Mouse (Mus musculus): Measurements from ENCODE around the gene Spp1. TPM values are rescaled to one million over a fixed set of nuclear protein-coding genes. Genes with fewer than 3 reads are reported as not detected.
A peak's percentile ranks its signal among the peaks of the same experiment; 100 is the strongest.

Spp1 gene
- polyA plus RNA-seq, 1 experiment from 2014 or later = 12.1 TPM

- Histone ChIP-seq H3K4me1 (replicated peaks; ENCODE audit: control insufficient read depth, insufficient read depth, low read length) (peaks cover 7% of the 10 kb centered on the region), H3K9me3 (ENCODE audit: control insufficient read depth, low read length) (no peaks in the 10 kb centered on the region), H3K36me3 (ENCODE audit: control insufficient read depth, insufficient read depth) (no peaks in the 10 kb centered on the region), H3K4me3 (replicated peaks; ENCODE audit: low read length) (no peak overlapping the region), H3K4me2 (ENCODE audit: low read length) (no peak overlapping the region), H3K27me3 (replicated peaks; ENCODE audit: control insufficient read depth, insufficient read depth, low read length) (no peaks in the 10 kb centered on the region), H3K27ac (ENCODE audit: low read length) (no peak overlapping the region), H3K9ac (replicated peaks; ENCODE audit: low read depth, low read length) (no peak overlapping the region)
- ATAC-seq = no peak
- 26% methylated on average over 3 of the region's 3 CpGs for whole genome bisulfite sequencing
Measured at GRCm38 (mm10) chr5:104449491-104449890, 14.6 kb downstream of the Spp1 start.

GRCm38 (mm10) chr5:104453075-104453474 lies 18.2 kb downstream of the Spp1 start:
- H3K27me3 ChIP-seq (replicated peaks; ENCODE audit: control insufficient read depth, insufficient read depth, low read length) = no peaks in the 10 kb centered on the region
- 0 out of 2 replicates have a peak, but pooled peaks have one; percentile 16 for ATAC-seq

GRCm38 (mm10) chr5:104454564-104454963 lies 19.6 kb downstream of the Spp1 start:
- Histone ChIP-seq H3K4me3 (replicated peaks; ENCODE audit: low read length) (no peak overlapping the region), H3K4me2 (ENCODE audit: low read length) (no peak overlapping the region), H3K27ac (ENCODE audit: low read length) (no peak overlapping the region), H3K9me3 (ENCODE audit: control insufficient read depth, low read length) (peaks cover 2% of the 10 kb centered on the region; the same call in 1 of the 2 replicates), H3K9ac (replicated peaks; ENCODE audit: low read depth, low read length) (no peak overlapping the region), H3K4me1 (replicated peaks; ENCODE audit: control insufficient read depth, insufficient read depth, low read length) (peaks cover 13% of the 10 kb centered on the region), H3K27me3 (replicated peaks; ENCODE audit: control insufficient read depth, insufficient read depth, low read length) (no peaks in the 10 kb centered on the region), H3K36me3 (ENCODE audit: control insufficient read depth, insufficient read depth) (peaks cover 5% of the 10 kb centered on the region)
- WGBS = 94% methylated on average over 6 of the region's 6 CpGs
- ATAC-seq = no peak

More at GRCm38 (mm10) chr5:104453075-104453474, 18.2 kb downstream of the Spp1 start:
- Histone ChIP-seq H3K9me3 (ENCODE audit: control insufficient read depth, low read length) (peaks cover 2% of the 10 kb centered on the region; the same call in 1 of the 2 replicates), H3K9ac (replicated peaks; ENCODE audit: low read depth, low read length) (no peak overlapping the region), H3K36me3 (ENCODE audit: control insufficient read depth, insufficient read depth) (peaks cover 5% of the 10 kb centered on the region), H3K27ac (ENCODE audit: low read length) (no peak overlapping the region), H3K4me3 (replicated peaks; ENCODE audit: low read length) (no peak overlapping the region), H3K4me2 (ENCODE audit: low read length) (no peak overlapping the region), H3K4me1 (replicated peaks; ENCODE audit: control insufficient read depth, insufficient read depth, low read length) (peaks cover 5% of the 10 kb centered on the region)
- WGBS = 58% methylated on average over 1 of the region's 1 CpGs

DNA sequence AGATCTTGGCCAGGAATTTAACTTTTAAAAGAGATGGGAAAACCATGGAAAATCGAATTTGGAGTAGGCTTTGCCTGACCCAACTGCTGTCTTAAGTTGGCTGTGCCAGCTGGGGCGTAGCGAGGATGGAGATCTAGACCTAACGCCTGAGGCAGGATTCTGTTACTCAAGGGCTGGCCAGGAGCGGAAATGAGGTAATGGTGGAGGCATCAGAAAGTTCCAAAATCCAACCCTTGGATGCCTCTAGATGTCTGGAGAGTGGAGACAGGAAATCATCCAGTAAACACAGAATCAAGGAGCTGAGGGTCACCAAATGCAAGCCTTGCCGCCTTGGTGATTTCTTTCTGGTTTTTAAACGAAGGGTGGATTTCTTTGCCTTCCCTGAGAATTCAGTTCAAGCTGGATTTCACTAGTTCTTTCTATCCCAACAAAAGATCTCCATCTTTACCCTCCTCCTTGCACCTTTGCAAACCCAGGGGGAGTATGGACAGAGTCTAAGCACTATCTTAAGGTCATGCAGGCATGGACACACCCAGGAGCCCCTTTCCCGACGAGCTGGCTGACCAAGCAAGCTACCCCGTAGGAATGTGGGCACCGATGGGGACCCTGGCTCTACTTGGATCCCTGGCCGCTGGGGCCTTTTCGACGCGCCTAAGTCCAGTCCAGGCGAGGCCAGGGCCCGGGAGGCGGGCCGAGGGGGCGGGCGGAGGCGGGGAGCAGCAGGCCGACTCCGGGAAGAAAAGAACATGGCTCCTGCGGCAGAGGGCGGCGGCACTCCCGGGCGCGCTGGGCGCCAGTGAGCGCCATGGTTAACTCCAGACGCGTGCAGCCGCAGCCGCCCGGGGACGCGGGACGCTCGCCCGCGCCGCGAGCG lies 24.2 kb downstream of the Spp1 start, which contains the start of gene Pkd2:
Gene Pkd2 (plus strand): TSS at position 619 of the 874 bp plus-strand sequence.
- 11% methylated on average over 44 of the region's 46 CpGs for WGBS
- H3K9me3 ChIP-seq (ENCODE audit: control insufficient read depth, low read length) = peaks cover 2% of the 10 kb centered on the region; the same call in 1 of the 2 replicates
- H3K36me3 ChIP-seq (ENCODE audit: control insufficient read depth, insufficient read depth) = peaks cover 5% of the 10 kb centered on the region
- H3K4me1 ChIP-seq (replicated peaks; ENCODE audit: control insufficient read depth, insufficient read depth, low read length) = peaks cover 15% of the 10 kb centered on the region
- peak within 1 kb of the TSS; percentile 93 for H3K27ac ChIP-seq (ENCODE audit: low read length)
- peak; percentile 83 for ATAC-seq
- peak within 1 kb of the TSS; percentile 85 for H3K4me2 ChIP-seq (ENCODE audit: low read length)
- H3K27me3 ChIP-seq (replicated peaks; ENCODE audit: control insufficient read depth, insufficient read depth, low read length) = no peaks in the 10 kb centered on the region
- H3K4me3 ChIP-seq (replicated peaks; ENCODE audit: low read length) = peak within 1 kb of the TSS; percentile 78
- H3K9ac ChIP-seq (replicated peaks; ENCODE audit: low read depth, low read length) = peak within 1 kb of the TSS; percentile 97

DNA sequence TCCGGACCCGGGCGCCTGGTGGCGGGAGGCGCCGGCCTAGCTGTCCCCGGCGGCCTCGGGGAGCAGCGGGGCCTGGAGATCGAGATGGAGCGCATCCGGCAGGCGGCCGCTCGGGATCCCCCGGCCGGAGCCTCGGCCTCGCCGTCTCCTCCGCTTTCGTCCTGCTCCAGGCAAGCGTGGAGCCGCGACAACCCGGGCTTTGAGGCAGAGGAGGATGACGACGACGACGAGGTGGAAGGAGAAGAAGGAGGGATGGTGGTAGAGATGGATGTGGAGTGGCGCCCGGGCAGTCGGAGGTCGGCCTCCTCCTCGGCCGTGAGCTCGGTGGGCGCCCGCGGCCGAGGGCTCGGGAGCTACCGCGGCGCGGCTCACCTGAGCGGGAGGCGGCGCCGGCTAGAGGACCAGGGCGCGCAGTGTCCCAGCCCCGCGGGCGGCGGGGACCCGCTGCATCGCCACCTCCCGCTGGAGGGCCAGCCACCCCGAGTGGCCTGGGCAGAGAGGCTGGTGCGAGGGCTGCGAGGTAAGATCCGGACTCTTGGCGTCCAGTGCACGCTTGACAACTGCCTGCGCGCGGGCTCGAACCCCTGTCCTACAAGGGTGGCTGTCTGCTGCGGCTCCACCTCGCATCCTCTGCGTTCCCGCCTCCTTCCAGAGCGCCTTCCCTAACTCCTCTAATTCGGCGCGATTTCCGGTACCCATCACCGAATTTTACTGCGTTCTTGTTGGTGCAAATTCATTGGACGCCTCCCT lies 25.0 kb downstream of the Spp1 start:
- peak overlapping the region; percentile 97 for H3K9ac ChIP-seq (replicated peaks; ENCODE audit: low read depth, low read length)
- H3K4me2 ChIP-seq (ENCODE audit: low read length) = peak overlapping the region; percentile 85
- WGBS = under 1% methylated on average over 74 of the region's 82 CpGs
- H3K4me1 ChIP-seq (replicated peaks; ENCODE audit: control insufficient read depth, insufficient read depth, low read length) = peaks cover 15% of the 10 kb centered on the region
- peak overlapping the region; percentile 93 for H3K27ac ChIP-seq (ENCODE audit: low read length)
- H3K4me3 ChIP-seq (replicated peaks; ENCODE audit: low read length) = peak overlapping the region; percentile 78
- H3K36me3 ChIP-seq (ENCODE audit: control insufficient read depth, insufficient read depth) = peaks cover 5% of the 10 kb centered on the region
- peak; percentile 65 for ATAC-seq
- H3K9me3 ChIP-seq (ENCODE audit: control insufficient read depth, low read length) = peaks cover 2% of the 10 kb centered on the region; the same call in 1 of the 2 replicates
- no peaks in the 10 kb centered on the region for H3K27me3 ChIP-seq (replicated peaks; ENCODE audit: control insufficient read depth, insufficient read depth, low read length)

DNA sequence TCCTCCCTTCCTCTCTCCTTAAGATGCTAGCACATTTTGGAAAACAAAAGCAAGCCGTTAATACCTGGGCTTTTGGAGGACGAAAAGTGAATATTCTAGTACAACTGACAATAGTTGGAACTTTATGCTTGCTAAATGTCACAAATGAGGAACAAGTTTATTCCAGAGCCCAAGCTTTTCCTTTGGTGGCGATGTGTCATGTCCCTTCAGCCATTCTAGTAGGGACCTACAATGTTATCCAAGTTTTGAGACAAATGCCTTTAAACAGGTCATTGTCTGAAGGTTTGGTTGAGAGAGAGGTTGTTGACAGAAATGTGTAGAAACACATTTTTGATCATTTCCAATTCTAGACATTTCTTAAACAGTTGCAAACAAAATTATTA lies 25.5 kb downstream of the Spp1 start:
- H3K4me1 ChIP-seq (replicated peaks; ENCODE audit: control insufficient read depth, insufficient read depth, low read length) = peaks cover 15% of the 10 kb centered on the region
- peaks cover 2% of the 10 kb centered on the region; the same call in 1 of the 2 replicates for H3K9me3 ChIP-seq (ENCODE audit: control insufficient read depth, low read length)
- peak overlapping the region; percentile 93 for H3K27ac ChIP-seq (ENCODE audit: low read length)
- H3K27me3 ChIP-seq (replicated peaks; ENCODE audit: control insufficient read depth, insufficient read depth, low read length) = no peaks in the 10 kb centered on the region
- peak overlapping the region; percentile 85 for H3K4me2 ChIP-seq (ENCODE audit: low read length)
- peak overlapping the region; percentile 78 for H3K4me3 ChIP-seq (replicated peaks; ENCODE audit: low read length)
- H3K36me3 ChIP-seq (ENCODE audit: control insufficient read depth, insufficient read depth) = peaks cover 9% of the 10 kb centered on the region
- WGBS = 19% methylated on average over 3 of the region's 3 CpGs
- peak overlapping the region; percentile 97 for H3K9ac ChIP-seq (replicated peaks; ENCODE audit: low read depth, low read length)
- ATAC-seq = no peak; the same call in 1 of the 2 replicates

DNA sequence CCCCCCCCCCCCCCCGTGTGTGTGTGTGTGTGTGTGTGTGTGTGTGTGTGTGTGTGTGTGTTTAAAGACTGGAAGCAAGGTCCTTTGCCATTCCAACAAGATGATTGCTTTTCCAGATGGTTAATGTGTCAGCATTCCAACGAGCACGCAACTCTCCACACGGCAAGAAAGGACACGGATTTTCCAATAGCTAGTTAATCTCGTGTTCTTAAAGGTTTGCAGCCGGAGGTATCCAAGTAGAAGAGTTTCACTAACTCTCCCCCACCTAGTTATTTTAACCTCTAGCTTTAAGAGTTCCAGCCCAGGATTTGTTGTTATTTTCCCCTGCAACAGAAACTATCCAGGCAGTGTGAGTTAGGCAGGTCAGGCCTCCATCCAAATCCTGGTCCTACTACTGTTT lies 25.9 kb downstream of the Spp1 start:
- Histone ChIP-seq H3K36me3 (ENCODE audit: control insufficient read depth, insufficient read depth) (peaks cover 9% of the 10 kb centered on the region), H3K9me3 (ENCODE audit: control insufficient read depth, low read length) (peaks cover 2% of the 10 kb centered on the region; the same call in 1 of the 2 replicates), H3K27me3 (replicated peaks; ENCODE audit: control insufficient read depth, insufficient read depth, low read length) (no peaks in the 10 kb centered on the region), H3K4me3 (replicated peaks; ENCODE audit: low read length) (peak overlapping the region; percentile 78), H3K9ac (replicated peaks; ENCODE audit: low read depth, low read length) (0 out of 2 replicates have a peak overlapping the region, but pooled peaks have one; percentile 15), H3K4me1 (replicated peaks; ENCODE audit: control insufficient read depth, insufficient read depth, low read length) (peaks cover 15% of the 10 kb centered on the region), H3K4me2 (ENCODE audit: low read length) (peak overlapping the region; percentile 85), H3K27ac (ENCODE audit: low read length) (no peak overlapping the region)
- WGBS = 36% methylated on average over 6 of the region's 7 CpGs
- no peak for ATAC-seq

DNA sequence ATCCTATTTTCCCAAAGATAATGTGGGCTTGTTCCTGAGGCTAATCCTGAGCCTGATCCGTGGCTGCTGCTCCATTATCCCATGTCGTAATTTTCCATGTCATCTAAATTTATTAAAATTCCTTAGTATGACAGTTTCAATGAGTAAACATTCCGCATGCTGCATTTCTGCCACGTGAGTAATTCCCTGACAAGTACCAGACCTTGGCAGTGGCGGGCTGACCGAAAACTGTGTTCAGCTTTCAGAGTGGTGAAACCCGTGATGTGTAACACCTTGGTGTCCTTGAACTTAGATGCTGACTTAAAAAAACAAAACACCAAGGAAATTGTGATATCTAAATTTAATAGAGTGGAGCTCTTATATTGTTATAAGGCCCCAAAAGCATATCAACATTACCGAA lies 30.4 kb downstream of the Spp1 start:
- Histone ChIP-seq H3K27ac (ENCODE audit: low read length) (no peak overlapping the region), H3K36me3 (ENCODE audit: control insufficient read depth, insufficient read depth) (peaks cover 15% of the 10 kb centered on the region), H3K27me3 (replicated peaks; ENCODE audit: control insufficient read depth, insufficient read depth, low read length) (no peaks in the 10 kb centered on the region), H3K9ac (replicated peaks; ENCODE audit: low read depth, low read length) (no peak overlapping the region), H3K9me3 (ENCODE audit: control insufficient read depth, low read length) (no peaks in the 10 kb centered on the region), H3K4me2 (ENCODE audit: low read length) (no peak overlapping the region), H3K4me3 (replicated peaks; ENCODE audit: low read length) (no peak overlapping the region), H3K4me1 (replicated peaks; ENCODE audit: control insufficient read depth, insufficient read depth, low read length) (peaks cover 6% of the 10 kb centered on the region)
- no peak for ATAC-seq
- 90% methylated on average over 8 of the region's 8 CpGs for WGBS

DNA sequence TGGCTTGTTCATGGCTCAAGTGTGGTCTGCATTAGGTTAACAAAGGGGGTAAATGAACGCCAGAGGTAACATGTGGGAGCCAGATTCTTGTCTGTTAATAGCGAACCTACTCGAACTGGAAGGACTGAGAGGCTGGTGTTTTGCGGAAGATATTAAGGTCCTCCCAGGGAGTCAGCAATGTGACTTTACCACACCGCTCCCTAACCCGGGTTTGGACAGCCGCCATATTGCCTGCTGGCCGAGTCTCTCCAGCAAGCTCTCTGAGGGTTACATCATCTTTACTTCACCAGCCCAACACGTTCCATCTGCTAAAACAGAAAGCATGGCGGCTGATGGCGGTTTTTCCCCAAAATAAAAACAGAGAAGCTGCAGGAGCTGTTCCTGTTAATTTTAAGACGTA lies 30.8 kb downstream of the Spp1 start:
- ATAC-seq = no peak
- H3K9me3 ChIP-seq (ENCODE audit: control insufficient read depth, low read length) = no peaks in the 10 kb centered on the region
- H3K27ac ChIP-seq (ENCODE audit: low read length) = no peak overlapping the region
- 70% methylated on average over 12 of the region's 12 CpGs for WGBS
- H3K9ac ChIP-seq (replicated peaks; ENCODE audit: low read depth, low read length) = no peak overlapping the region
- peaks cover 15% of the 10 kb centered on the region for H3K36me3 ChIP-seq (ENCODE audit: control insufficient read depth, insufficient read depth)
- peaks cover 3% of the 10 kb centered on the region; the same call in 1 of the 2 replicates for H3K4me1 ChIP-seq (replicated peaks; ENCODE audit: control insufficient read depth, insufficient read depth, low read length)
- H3K4me3 ChIP-seq (replicated peaks; ENCODE audit: low read length) = no peak overlapping the region
- no peak overlapping the region for H3K4me2 ChIP-seq (ENCODE audit: low read length)
- no peaks in the 10 kb centered on the region for H3K27me3 ChIP-seq (replicated peaks; ENCODE audit: control insufficient read depth, insufficient read depth, low read length)
